In the genomic region with DNA sequence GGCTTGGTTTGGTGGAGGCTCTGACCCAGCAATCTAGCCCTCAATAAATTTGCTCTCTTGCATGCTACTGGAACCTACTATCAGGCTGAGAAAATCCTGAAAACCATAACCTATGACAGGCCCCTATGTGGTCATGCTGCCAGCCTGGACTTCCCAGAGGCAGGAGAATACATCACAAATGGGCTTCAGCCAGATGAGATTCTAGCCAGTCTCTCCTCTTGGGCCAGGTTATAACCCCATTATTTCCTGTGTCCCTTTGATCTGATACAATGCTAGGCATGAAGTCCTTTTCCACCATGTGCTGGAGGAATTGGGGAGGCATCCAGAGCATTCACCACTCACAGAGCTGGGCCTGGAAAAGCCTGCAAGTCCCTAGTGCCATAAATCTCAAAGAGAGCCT, we compare ENCODE assay signal across 9 mouse cellular contexts. TPM values are rescaled to one million over a fixed set of nuclear protein-coding genes. Genes with fewer than 3 reads are reported as not detected.
DNase-seq lines count a peak whose midpoint lies in the region; ATAC-seq and TF ChIP-seq lines count a peak whose summit lies in the region.
"Had no signal": no experiment of that assay in that cellular context is flagged by ENCODE, and none has a peak within 500 bp of the region (broad histone marks: within the 10 kb centered on the region; RNA-seq: fewer than 3 reads in every experiment).

No protein-coding gene starts in this region.

- TF ChIP-seq CTCF in embryonic fibroblast, embryonic 13.5 days (IDR thresholded peaks at IDR 0.05; ENCODE audit: borderline replicate concordance, insufficient read depth, low read length), result no peak

- no peak overlapping the region; the same call in 1 of the 2 replicates for H3K4me2 ChIP-seq in kidney, embryonic 15.5 days
- no peak overlapping the region for H3K4me2 ChIP-seq in liver, embryonic 12.5 days

- TF ChIP-seq POLR2A in embryonic fibroblast, embryonic 13.5 days (IDR thresholded peaks at IDR 0.05; ENCODE audit: low read depth, low read length), result no peak

- peak overlapping the region; percentile 96 for H3K27ac ChIP-seq in kidney, embryonic 15.5 days
- peak overlapping the region; percentile 80 for H3K27ac ChIP-seq in brown adipose tissue, adult 24 weeks (replicated peaks; ENCODE audit: low read depth, low read length)
- peak overlapping the region; percentile 94 for H3K27ac ChIP-seq in embryonic fibroblast, embryonic 13.5 days (ENCODE audit: insufficient read depth, low read length)
- H3K27ac ChIP-seq in liver, embryonic 12.5 days, result peak overlapping the region; percentile 83

- H3K9me3 ChIP-seq in kidney, embryonic 15.5 days (replicated peaks), result no peaks in the 10 kb centered on the region
- H3K9me3 ChIP-seq in liver, embryonic 12.5 days (replicated peaks), result no peaks in the 10 kb centered on the region

- no peak overlapping the region for H3K4me3 ChIP-seq in kidney, embryonic 15.5 days (replicated peaks)
- H3K4me3 ChIP-seq in brown adipose tissue, adult 24 weeks (ENCODE audit: insufficient read depth, low read depth, low read length), result no peak overlapping the region
- no peak overlapping the region for H3K4me3 ChIP-seq in embryonic fibroblast, embryonic 13.5 days (ENCODE audit: insufficient read depth, low read length)
- no peak overlapping the region for H3K4me3 ChIP-seq in liver, embryonic 12.5 days
- H3K4me3 ChIP-seq: erythroblast, embryonic 14.5 days had no signal

- H3K27me3 ChIP-seq in kidney, embryonic 15.5 days, result no peaks in the 10 kb centered on the region
- no peaks in the 10 kb centered on the region for H3K27me3 ChIP-seq in liver, embryonic 12.5 days (replicated peaks)

- H3K36me3 ChIP-seq in kidney, embryonic 15.5 days, result peaks cover 37% of the 10 kb centered on the region
- peaks cover 16% of the 10 kb centered on the region for H3K36me3 ChIP-seq in liver, embryonic 12.5 days

- 0 out of 2 replicates have a peak overlapping the region, but pooled peaks have one; percentile 15 for H3K9ac ChIP-seq in kidney, embryonic 15.5 days
- no peak overlapping the region for H3K9ac ChIP-seq in liver, embryonic 12.5 days

- peaks cover 77% of the 10 kb centered on the region for H3K4me1 ChIP-seq in kidney, embryonic 15.5 days
- peaks cover 60% of the 10 kb centered on the region for H3K4me1 ChIP-seq in brown adipose tissue, adult 24 weeks (ENCODE audit: control insufficient read depth, insufficient read depth, insufficient read length, low read length)
- peaks cover 34% of the 10 kb centered on the region for H3K4me1 ChIP-seq in embryonic fibroblast, embryonic 13.5 days (ENCODE audit: control insufficient read depth, insufficient read depth, low read length)
- H3K4me1 ChIP-seq in liver, embryonic 12.5 days, result peaks cover 72% of the 10 kb centered on the region

- ATAC-seq in kidney, embryonic 15.5 days (replicated peaks; ENCODE audit: low FRiP score), result no peak
- ATAC-seq in liver, embryonic 12.5 days, result no peak

- no peak for DNase-seq in kidney, adult 9 months
- no peak for DNase-seq in frontal cortex, adult 2 months (ENCODE audit: extremely low spot score in 1 of 2, low spot score in 1 of 2)
- no peak for DNase-seq in testis, postnatal 10 days (ENCODE audit: low spot score)
- DNase-seq in B cell, adult 2 months, result no peak

RNA-seq across cellular contexts. Expression of gene Fam186b, which starts 36.4 kb away (rescaled TPM):
- polyA plus RNA-seq in kidney, embryonic 15.5 days (2015; fragmentation: Nextera tagmentation; extraction: Ambion mirVana), result 0.21 and 0.43 TPM in 2 replicates
- polyA plus RNA-seq in brown adipose tissue, adult 24 weeks (2012; ENCODE audit: insufficient read depth, insufficient read length, missing spikeins), result not detected in 2 replicates
- not detected in 2 replicates for polyA plus RNA-seq in embryonic fibroblast, embryonic 13.5 days (2011; ENCODE audit: insufficient read length, low read depth, missing spikeins)
- 0.06 TPM in 2 replicates for polyA plus RNA-seq in liver, embryonic 12.5 days (2016; fragmentation: Nextera tagmentation; extraction: Ambion mirVana)
- 1.5 and 1.7 TPM in 2 replicates for polyA plus RNA-seq in frontal cortex, adult 2 months (2012; rRNA removed)
- polyA plus RNA-seq: erythroblast, embryonic 14.5 days had no signal

RNA-seq across cellular contexts. Expression of gene Prpf40b, which starts 37.2 kb away (rescaled TPM):
- polyA plus RNA-seq in kidney, embryonic 15.5 days (2015; fragmentation: Nextera tagmentation; extraction: Ambion mirVana), result 56.4 and 66.5 TPM in 2 replicates
- 17.9 and 18.5 TPM in 2 replicates for polyA plus RNA-seq in brown adipose tissue, adult 24 weeks (2012; ENCODE audit: insufficient read depth, insufficient read length, missing spikeins)
- 24.4 and 25.7 TPM in 2 replicates for polyA plus RNA-seq in embryonic fibroblast, embryonic 13.5 days (2011; ENCODE audit: insufficient read length, low read depth, missing spikeins)
- 13.8 and 15.5 TPM in 2 replicates for polyA plus RNA-seq in liver, embryonic 12.5 days (2016; fragmentation: Nextera tagmentation; extraction: Ambion mirVana)
- 163 and 182 TPM in 2 replicates for polyA plus RNA-seq in frontal cortex, adult 2 months (2012; rRNA removed)

RNA-seq across cellular contexts. Expression of gene Fmnl3, which starts 38.2 kb away (rescaled TPM):
- 31.7 and 32.4 TPM in 2 replicates for polyA plus RNA-seq in kidney, embryonic 15.5 days (2015; fragmentation: Nextera tagmentation; extraction: Ambion mirVana)
- 3.6 and 6.7 TPM in 2 replicates for polyA plus RNA-seq in brown adipose tissue, adult 24 weeks (2012; ENCODE audit: insufficient read depth, insufficient read length, missing spikeins)
- 49.5 and 51.2 TPM in 2 replicates for polyA plus RNA-seq in embryonic fibroblast, embryonic 13.5 days (2011; ENCODE audit: insufficient read length, low read depth, missing spikeins)
- polyA plus RNA-seq in liver, embryonic 12.5 days (2016; fragmentation: Nextera tagmentation; extraction: Ambion mirVana), result 7.4 and 8.6 TPM in 2 replicates
- polyA plus RNA-seq in frontal cortex, adult 2 months (2012; rRNA removed), result 18.5 and 19.9 TPM in 2 replicates
